Mouse (Mus musculus): ENCODE data around the gene Olfr514. TPM values are rescaled to one million over a fixed set of nuclear protein-coding genes. Genes with fewer than 3 reads are reported as not detected.

The Olfr514 gene
- not detected for total RNA-seq (2022)

- DNase-seq (ENCODE audit: low spot score): no peak
Observed at GRCm38 (mm10) chr7:108825897-108826296, at the start of gene Olfr514. Gene Olfr514 (minus strand): TSS chr7:108825997.

- no peak for DNase-seq (ENCODE audit: low spot score)
Observed at GRCm38 (mm10) chr7:108872279-108872678, 46.5 kb upstream of the Olfr514 start, which contains the start of gene Olfr517. Gene Olfr517 (minus strand): TSS chr7:108872379.

- DNase-seq (ENCODE audit: low spot score): no peak
Observed at GRCm38 (mm10) chr7:108850429-108850828, 24.6 kb upstream of the Olfr514 start, which contains the start of gene Olfr516. Gene Olfr516 (minus strand): TSS chr7:108850529.

GRCm38 (mm10) chr7:108814593-108815215 is 11.1 kb downstream of the Olfr514 start:
- DNase-seq (ENCODE audit: low spot score): peak; percentile 6

- peak; percentile 25 for DNase-seq (ENCODE audit: low spot score)
Observed at GRCm38 (mm10) chr7:108797205-108797933, 28.4 kb downstream of the Olfr514 start.

Other genes with a start within 250 kb of the Olfr514 start
- gene Olfr506, start 215.2 kb downstream of the Olfr514 start, total RNA-seq (2022): not detected
- not detected for gene Olfr507, start 204.2 kb downstream of the Olfr514 start, total RNA-seq (2022)
- not detected for gene Olfr508, start 196.0 kb downstream of the Olfr514 start, total RNA-seq (2022)
- gene Olfr509, start 174.1 kb downstream of the Olfr514 start, total RNA-seq (2022): not detected
- gene Olfr510, start 159.6 kb downstream of the Olfr514 start, total RNA-seq (2022): not detected
- gene Olfr512, start 112.7 kb downstream of the Olfr514 start, total RNA-seq (2022): not detected
- not detected for gene Olfr513, start 75.0 kb downstream of the Olfr514 start, total RNA-seq (2022)
- not detected for gene Olfr516, start 24.5 kb upstream of the Olfr514 start, total RNA-seq (2022)
- not detected for gene Olfr517, start 46.4 kb upstream of the Olfr514 start, total RNA-seq (2022)
- gene Olfr518, start 59.0 kb upstream of the Olfr514 start, total RNA-seq (2022): not detected
- gene Olfr519, start 68.4 kb upstream of the Olfr514 start, total RNA-seq (2022): not detected
- gene Nlrp10, start 104.2 kb upstream of the Olfr514 start, total RNA-seq (2022): 10 to 100 TPM; 20.3 to 24.5 (median 21.4) TPM
- gene Eif3f, start 108.4 kb upstream of the Olfr514 start, total RNA-seq (2022): 10 to 100 TPM; 81.4 to 89.7 (median 83.2) TPM
- gene Tub, start 124.3 kb upstream of the Olfr514 start, total RNA-seq (2022): under 1 TPM; 0.08 to 0.28 (median 0.18) TPM